Mouse (Mus musculus): Measurements from ENCODE around the gene Ncln.

Ncln gene

GRCm38 (mm10) chr10:81496264-81496901 lies at the start of gene Ncln:
Gene Ncln, minus strand, starts transcription at chr10:81496392.
- DNase-seq (ENCODE audit: extremely low spot score): peak; percentile 98

DNA sequence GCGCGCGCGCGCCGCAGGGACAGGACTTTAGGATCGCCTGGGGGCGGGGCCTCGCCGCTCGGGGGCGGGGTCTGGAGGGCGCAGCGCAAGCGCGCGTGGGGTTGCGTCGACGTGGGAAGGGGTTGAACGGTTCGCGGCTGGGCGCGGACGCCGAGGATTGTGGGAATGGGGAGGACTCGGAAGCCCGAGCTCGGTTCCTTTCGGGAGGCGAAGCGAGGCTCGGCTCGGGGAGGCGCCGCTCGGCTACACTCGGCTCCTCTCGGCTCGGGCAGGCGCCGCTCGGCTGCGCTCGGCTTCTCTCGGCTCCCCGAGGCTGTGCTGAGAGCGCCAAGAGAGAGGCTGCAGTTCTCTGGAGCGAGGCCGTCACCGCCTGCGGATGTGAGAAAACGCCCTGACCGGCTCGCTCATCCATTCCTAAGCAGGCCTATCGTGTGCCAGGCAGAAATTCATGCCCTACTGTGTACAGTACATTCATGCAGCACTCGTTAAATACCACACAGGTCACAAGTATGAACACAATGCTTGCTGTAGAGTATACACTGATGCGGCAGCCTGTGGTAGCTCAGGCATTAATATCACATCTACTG lies 49.1 kb upstream of the Ncln start, which contains the start of gene Gna11:
TSS of gene Gna11 (minus strand) at position 30 of the 587 bp plus-strand sequence.
- DNase-seq (ENCODE audit: extremely low spot score): peak; percentile 99

GRCm38 (mm10) chr10:81544296-81545160 lies 48.3 kb upstream of the Ncln start:
- no peak for DNase-seq (ENCODE audit: extremely low spot score)

- no peak for DNase-seq (ENCODE audit: extremely low spot score)
These were observed 47.4 kb upstream of the Ncln start for GRCm38 (mm10) chr10:81543633-81544032.

DNA sequence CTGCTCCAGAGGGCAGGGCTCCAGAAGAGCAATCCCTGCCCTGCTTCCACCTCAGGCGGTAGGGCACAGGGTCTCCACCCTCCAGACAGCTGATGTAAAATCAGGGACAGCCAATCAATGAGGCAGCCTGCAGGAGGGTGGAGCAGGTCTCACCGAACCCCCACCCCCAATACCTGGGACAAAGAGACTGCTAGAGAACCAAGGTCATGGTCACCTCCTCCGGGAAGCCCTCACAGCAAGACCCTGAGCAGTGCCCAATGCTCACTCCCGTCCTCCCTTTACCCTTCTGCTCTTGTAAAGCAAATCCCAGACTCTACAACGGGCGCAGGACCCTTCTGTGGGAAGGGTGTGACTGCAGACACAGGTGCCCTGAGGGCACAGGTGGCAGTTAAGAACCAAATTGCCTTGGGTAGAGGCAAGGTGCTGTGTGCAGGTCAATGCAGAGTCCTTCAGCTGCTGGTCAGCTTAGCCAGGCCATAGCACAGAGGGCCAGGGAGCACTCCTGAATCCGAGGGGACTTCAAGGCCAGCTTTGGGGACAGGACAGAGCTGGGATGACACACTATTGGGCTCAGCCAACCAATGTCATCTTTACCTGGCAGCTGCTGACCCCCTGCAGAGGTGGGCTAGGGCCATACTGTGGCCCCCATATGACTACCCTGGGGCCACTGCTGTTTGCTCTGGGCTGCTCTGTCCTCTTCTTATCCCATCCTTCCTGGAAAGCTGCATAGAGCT lies 46.7 kb upstream of the Ncln start:
- DNase-seq (ENCODE audit: extremely low spot score): no peak

- no peak for DNase-seq (ENCODE audit: extremely low spot score)
These were observed 45.6 kb upstream of the Ncln start for GRCm38 (mm10) chr10:81541803-81542202.

- DNase-seq (ENCODE audit: extremely low spot score): no peak
These were observed 45.2 kb upstream of the Ncln start for GRCm38 (mm10) chr10:81541363-81541762.

- DNase-seq (ENCODE audit: extremely low spot score): no peak
These were observed 42.3 kb upstream of the Ncln start for GRCm38 (mm10) chr10:81538321-81539048.

GRCm38 (mm10) chr10:81537429-81537828 lies 41.2 kb upstream of the Ncln start:
- no peak for DNase-seq (ENCODE audit: extremely low spot score)

DNA sequence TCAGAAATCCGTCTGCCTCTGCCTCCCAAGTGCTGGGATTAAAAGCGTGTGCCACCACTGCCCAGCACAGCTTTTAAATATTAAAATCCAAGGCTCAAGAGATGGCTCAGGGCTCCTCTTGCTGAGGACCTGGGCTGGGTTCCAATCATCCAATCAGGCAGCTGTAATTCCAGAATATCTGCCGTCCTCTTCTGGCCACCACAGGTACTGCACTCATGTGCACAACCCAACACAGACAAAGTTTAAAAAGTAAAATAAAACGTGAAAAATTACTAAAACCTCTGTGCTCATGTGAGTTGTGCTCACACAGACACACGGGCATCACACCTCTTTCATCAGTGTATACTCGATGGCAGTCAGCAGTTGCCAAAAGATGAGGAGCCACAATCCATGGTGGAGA lies 40.5 kb upstream of the Ncln start:
- no peak for DNase-seq (ENCODE audit: extremely low spot score)

DNA sequence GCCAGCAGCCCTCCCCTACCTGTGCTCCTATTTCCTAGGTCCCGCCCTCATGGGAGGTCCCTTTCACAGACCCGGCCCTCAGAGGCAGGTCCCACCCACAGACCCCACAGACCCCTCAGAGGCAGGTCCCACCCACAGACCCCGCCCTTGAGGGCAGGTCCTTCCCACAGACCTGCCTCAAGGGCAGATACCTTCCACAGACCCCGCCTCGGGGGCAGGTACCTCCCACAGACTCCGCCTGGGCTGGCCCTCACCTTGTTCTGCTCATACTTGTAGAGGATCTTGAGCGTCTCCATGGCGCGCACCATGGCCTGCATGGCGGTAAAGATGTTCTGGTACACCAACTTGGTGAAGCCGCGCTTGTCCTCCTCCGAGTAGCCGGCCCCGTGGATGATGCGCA lies 38.6 kb upstream of the Ncln start:
- no peak for DNase-seq (ENCODE audit: extremely low spot score)

DNA sequence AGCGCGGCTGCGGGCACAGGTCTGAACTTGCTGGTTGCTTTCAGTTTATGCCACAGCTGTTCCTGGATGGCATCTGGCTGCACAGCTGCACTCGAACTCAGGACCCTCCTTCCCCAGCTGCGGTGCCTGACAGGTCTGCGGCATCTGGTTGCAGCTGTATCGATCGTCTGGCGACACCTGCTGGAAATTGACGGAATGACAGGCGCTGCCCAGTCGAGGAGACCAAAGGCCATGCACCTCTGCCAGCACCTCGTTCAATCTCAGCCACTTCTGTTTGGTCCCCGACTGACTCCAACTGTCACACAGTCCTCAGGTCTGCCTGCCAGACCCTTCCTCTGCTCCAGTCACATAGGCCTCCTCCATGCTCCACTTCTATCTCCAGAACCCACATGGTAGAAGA lies 30.6 kb upstream of the Ncln start:
- DNase-seq (ENCODE audit: extremely low spot score): peak; percentile 77

DNA sequence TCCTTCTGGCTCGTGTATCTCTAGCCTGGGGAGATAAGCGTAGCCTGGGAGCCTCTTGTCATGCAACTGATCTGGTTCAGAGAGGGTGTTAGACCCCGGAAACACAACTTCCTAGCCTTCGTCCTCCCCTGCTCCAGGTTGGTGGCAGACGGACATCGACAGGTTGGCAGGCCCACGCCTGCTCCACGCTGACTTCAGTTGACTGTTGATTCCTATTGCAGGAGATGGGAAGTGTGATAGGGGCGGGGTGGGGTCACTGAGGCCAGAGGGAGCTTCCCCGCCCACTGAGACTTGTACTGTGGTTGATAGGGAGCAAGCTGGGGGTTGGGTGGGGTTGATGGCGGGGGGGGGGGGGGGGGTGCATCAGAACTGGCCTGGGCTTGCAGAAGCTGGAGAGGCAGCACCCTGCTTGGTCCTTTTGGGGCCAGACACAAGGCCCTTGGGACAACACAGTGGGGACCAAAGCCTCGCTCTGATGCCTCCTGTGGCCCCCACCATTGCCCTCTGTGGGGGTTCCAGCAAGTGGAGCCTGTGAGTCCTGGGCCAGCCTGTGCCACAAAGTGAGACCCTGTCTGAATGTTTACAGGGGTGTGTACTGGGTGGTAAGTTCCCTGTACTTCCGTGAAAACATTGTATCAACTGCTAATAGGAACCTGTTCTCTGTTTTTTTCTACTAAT lies 29.0 kb upstream of the Ncln start:
- DNase-seq (ENCODE audit: extremely low spot score): no peak

GRCm38 (mm10) chr10:81524051-81524605 lies 27.9 kb upstream of the Ncln start, which contains the start of gene Gna15:
Gene Gna15, minus strand, starts transcription at chr10:81524225.
- DNase-seq (ENCODE audit: extremely low spot score): no peak

DNA sequence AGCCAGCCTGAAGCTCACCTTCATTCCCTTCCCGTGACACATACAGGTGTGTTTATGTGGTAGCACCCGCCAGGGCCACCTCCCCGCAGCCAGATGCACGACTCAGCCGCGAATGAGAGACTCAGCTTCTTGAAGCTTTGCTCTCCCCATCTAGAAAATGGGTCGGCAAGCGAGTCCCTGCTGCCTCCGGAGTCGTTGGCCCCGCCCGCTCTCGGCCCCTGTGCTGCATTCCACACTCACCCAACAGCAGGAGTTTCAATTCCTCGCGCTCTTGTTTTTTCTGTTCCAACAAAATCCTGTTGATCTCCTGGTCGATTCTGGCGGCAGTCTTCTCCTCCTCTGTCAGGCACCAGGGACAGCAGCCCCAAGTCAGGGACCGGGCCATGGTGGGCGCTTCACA lies 27.4 kb upstream of the Ncln start:
- DNase-seq (ENCODE audit: extremely low spot score): no peak

- DNase-seq (ENCODE audit: extremely low spot score): no peak
These were observed 26.9 kb upstream of the Ncln start for GRCm38 (mm10) chr10:81523142-81523541.

- no peak for DNase-seq (ENCODE audit: extremely low spot score)
These were observed 23.8 kb upstream of the Ncln start for GRCm38 (mm10) chr10:81519978-81520365.

DNA sequence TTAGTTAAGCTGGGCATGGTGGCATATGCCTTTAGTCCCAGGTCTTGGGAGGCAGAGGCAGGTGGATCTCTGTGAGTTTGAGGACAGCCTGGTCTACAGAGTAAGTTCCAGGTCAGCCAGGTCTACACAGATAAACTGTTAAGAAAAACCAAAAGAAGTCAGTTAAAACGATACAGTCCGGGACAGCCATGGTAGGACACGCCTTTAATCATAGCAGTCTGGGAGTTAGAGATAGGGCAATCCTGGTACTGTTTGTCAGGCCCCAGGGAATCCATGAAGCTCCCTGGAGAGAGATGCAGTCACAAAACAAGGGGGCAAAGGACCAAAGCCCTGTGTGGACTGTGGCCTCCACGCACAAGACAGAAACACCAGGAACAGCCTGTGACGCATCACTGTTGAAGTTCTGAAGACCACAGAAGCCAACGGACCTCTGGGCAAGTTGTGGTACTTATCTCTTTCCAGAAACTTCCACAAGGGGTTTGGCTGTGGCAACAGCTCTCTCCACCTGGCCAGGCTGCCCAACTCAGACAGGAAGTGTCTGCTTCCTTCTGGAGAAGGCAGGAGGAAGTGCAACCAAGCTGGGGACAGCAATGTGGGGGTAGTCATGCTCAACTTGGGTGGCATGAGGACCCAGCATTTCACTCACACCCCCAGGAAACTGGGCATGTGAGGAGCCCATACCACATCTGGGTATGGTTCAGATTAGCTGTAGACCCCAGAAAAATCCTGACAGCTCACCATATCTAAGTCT lies 23.2 kb upstream of the Ncln start:
- DNase-seq (ENCODE audit: extremely low spot score): no peak

- DNase-seq (ENCODE audit: extremely low spot score): peak; percentile 50
These were observed 22.4 kb upstream of the Ncln start for GRCm38 (mm10) chr10:81518546-81518945.

GRCm38 (mm10) chr10:81517227-81517626 lies 21.0 kb upstream of the Ncln start:
- DNase-seq (ENCODE audit: extremely low spot score): no peak

Data from embryo, embryonic 9.5 days (tissue).